Mouse (Mus musculus) brain, embryonic 14.5 days (tissue): ENCODE measurements around the gene Mfap2.

Experiments
- CTCF ChIP-seq: fragments of 200-500 bp; IDR thresholded peaks from 2 replicates; pipeline ENCODE4 v1.5.1; 2012; ENCODE audit warnings: inconsistent platforms, mild to moderate bottlenecking, moderate library complexity, borderline replicate concordance; ENCODE audit not compliant: insufficient read depth, insufficient read length; ENCODE audit errors: extremely low read depth
- POLR2A ChIP-seq: fragments of 200-500 bp; IDR thresholded peaks from 2 replicates; pipeline ENCODE4 v1.6.1; 2012; ENCODE audit warnings: mild to moderate bottlenecking, inconsistent platforms, borderline replicate concordance; ENCODE audit not compliant: poor library complexity, insufficient read depth, insufficient read length, severe bottlenecking; ENCODE audit errors: extremely low read depth

DNA sequence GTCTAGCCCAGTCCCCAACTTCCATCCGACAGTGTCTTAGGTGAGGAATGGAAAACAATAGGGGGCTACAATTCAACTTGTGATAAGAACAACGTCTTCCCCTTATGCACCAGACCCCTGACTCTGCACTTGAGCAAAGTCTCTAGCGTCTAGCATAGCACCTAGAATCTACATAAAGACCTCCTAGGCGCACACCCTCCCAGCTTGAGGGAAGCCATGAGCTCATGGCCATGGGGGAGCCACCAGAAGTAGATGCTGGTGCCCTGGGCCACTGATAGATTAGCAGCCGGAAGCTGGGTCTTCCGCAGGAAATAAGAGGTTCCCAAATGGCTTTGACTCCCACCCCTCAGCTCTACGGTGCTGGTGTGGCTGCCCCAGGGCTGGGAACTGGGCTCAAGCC lies 22.7 kb upstream of the Mfap2 start:
- TF ChIP-seq CTCF (no peak), POLR2A (no peak)
